20 mouse cellular contexts compared by ENCODE assay signal in genomic region chr2:17301379-17301778, GRCm38 (mm10).
"Had no signal": no experiment of that assay in that cellular context is flagged by ENCODE, and none has a peak within 500 bp of the region (broad histone marks: within the 10 kb centered on the region; RNA-seq: fewer than 3 reads in every experiment).

No protein-coding gene starts in this region.

- H3K4me3 ChIP-seq: kidney, embryonic 15.5 days; limb, embryonic 12.5 days; limb, embryonic 15.5 days; lung, embryonic 15.5 days; megakaryocyte, embryonic 14.5 days; midbrain, embryonic 10.5 days; midbrain, embryonic 13.5 days; myocyte; neural tube, embryonic 13.5 days had no signal

- DNase-seq: kidney, adult 2 months; kidney, postnatal 10 days; kidney, postnatal 36 days; layer of hippocampus, postnatal 36 days; left cerebral cortex, postnatal 4 days; liver, postnatal 0 days; retina, postnatal 1 day; right cerebral cortex, postnatal 25 days; thymus, adult 18-20 months; thymus, postnatal 36 days had no signal

- H3K27ac ChIP-seq: kidney, embryonic 15.5 days; limb, embryonic 12.5 days; limb, embryonic 15.5 days; liver, embryonic 14.5 days; lung, embryonic 15.5 days; midbrain, embryonic 10.5 days; midbrain, embryonic 13.5 days; neural tube, embryonic 13.5 days had no signal
